Mouse (Mus musculus) spleen, embryonic (tissue): Measurements from ENCODE around the gene Klhl8.

ENCODE experiments used
- CTCF ChIA-PET: fragments of 350-600 bp; sonication (Branson Sonifier 250); formaldehyde crosslinking; loops from one replicate; lab custom pipeline; 2022; lab: Charles Lee

Klhl8 gene

GRCm38 (mm10) chr5:103848546-103848945 is 62.5 kb downstream of the Klhl8 start:
- CTCF ChIA-PET, result interaction anchor here (0.5 kb wide), 1 partner anchor 13 kb away, joined by 8 read pairs; no protein-coding TSS in a partner anchor

DNA sequence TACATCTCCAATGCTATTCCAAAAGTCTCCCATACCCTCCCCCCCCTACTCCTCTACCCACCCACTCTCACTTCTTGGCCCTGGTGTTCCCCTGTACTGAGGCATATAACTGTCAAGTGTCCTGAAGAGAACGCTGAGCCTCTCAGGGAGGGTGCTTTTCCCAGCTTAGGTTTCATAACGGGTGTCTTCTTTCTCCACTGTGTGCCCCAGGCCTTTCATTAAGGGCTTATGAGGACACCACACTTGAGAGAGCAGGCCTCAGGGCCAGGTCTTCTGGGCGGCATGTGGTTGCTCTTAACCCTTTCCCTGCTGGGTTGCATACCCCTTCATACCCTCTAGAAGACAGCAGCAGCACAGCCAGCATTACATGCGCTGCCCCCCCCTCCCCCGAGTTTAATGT is 64.5 kb downstream of the Klhl8 start:
- CTCF ChIA-PET, result interaction anchor here (0.6 kb wide), 1 partner anchor 855 kb away, joined by 4 read pairs; no protein-coding TSS in a partner anchor

- CTCF ChIA-PET, result no interaction called here
Measured at GRCm38 (mm10) chr5:103846154-103846551, 64.9 kb downstream of the Klhl8 start.

DNA sequence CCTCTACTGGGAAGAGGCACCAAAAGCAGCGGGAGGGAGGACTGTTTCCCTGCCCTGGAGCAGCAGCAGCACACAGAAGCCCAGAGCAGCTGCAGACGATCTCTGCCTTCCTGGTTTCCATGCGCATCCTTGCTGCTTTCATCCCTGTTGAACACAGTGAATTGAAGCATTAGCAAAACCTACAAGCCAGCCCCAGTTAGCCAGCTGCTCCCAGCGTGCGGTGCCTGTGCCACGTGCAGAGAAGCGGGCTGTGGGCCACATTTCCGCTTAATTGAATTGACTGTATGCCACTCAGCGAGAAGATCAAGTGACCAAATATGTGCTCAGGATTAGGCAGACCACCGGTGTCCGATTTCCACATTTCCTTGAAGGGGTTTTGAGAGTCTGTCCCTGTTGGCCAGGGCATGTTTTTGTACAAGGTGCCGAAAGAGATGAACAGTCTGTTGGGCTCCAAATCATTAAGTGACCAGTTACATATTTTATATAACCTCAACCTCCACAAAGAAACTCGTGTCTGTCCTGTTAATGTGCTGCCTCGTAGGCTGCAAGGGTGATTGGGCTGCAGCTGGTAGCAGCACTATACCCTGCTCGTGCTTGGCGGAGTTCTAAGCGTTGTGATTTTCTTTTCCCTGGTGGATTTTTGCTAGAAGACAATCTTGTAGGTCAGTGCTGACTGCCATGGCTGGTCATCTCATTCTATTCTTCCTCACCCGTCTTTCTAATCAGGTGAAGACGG is 65.5 kb downstream of the Klhl8 start:
- CTCF ChIA-PET, result interaction anchor here (0.6 kb wide), 1 partner anchor 193 kb away, joined by 3 read pairs; no protein-coding TSS in a partner anchor

- CTCF ChIA-PET, result interaction anchor here (1.0 kb wide), 1 partner anchor 138 kb away, joined by 3 read pairs; no protein-coding TSS in a partner anchor
Measured at GRCm38 (mm10) chr5:103843938-103844337, 67.1 kb downstream of the Klhl8 start.

DNA sequence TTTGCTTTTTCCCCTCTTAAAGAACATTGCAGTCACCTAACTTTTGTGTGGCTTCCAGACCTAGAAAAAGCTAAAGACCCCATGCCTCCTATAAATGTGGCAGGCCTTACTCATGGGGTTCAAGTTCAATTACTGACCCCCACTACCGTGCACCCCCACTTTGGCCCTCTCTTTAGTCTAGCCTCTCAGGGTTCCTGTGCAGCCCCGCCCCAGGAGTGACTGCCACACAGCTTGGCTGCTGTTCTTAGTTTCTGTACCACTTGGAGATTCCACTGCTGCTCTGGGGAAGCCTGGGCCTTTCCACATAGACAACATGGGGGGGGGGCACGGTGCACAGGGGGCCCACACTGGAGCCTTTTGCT is 71.8 kb downstream of the Klhl8 start:
- CTCF ChIA-PET, result interaction anchor here (0.8 kb wide), 1 partner anchor 11 kb away, joined by 4 read pairs; no protein-coding TSS in a partner anchor

DNA sequence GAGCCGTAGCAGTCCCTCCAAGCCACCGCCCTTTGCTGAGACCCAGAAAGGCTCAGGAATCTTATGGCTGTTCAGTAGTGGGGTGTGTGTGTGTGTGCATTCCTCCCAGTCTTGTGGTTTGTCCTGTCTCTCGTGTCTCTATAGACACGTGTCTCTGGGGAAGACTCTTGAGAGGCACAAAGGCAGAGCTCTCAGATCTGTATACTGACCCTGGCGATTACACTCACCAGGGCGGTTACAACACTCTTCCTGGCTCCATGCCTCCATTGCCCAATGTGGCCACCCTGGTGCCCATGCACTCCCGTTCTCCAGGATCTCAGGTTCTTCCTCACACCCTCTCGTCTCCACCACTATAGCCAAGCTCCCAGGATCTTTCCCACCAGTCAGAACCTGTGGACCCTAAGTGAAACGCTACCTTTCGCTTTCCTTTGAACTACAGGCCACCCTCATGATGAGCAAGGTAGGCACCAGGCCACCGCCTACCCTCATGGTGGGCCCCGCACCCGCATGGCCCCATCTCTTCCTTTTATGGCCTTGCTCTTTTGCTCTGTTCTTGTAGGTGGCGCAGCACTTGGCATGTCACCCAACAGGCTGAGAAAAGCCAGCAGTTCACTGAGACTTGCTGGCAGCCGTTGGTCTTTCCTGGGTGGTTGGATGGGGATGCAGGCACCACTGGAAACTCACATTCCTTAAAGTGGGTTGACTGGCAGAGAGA is 72.4 kb downstream of the Klhl8 start:
- CTCF ChIA-PET, result no interaction called here

DNA sequence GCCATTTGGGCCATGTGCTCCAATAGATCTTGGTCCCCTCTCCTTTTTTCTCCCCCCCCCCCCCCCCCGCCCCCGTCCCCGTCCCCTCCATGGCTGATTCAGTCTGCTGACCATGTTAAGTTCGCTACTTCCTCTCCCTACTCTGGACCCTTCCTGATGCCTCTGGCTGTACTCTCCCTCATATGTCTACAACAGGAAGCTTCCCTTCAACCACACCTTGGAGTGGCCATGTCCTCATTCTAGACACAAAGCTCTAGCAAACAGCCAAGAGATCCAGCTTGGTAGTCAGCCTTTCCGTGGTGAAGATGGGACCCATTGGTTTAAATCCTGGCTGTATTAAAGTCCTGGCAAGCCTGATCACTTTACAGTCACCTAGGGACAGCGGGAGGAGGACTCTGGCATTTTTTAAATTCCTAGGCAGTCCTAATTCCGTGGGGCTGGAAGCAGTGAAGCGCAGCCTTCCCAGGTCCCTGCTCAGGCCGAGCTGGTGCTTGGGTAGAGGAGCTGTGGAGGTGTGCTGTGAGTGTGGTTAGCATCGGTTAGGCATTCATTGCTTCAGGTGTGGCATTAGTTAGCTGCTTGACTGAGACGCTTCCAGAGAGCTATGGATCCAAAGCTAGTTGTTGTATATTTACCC is 74.8 kb downstream of the Klhl8 start:
- CTCF ChIA-PET, result interaction anchor here (0.7 kb wide), 1 partner anchor 13 kb away, joined by 8 read pairs; no protein-coding TSS in a partner anchor

DNA sequence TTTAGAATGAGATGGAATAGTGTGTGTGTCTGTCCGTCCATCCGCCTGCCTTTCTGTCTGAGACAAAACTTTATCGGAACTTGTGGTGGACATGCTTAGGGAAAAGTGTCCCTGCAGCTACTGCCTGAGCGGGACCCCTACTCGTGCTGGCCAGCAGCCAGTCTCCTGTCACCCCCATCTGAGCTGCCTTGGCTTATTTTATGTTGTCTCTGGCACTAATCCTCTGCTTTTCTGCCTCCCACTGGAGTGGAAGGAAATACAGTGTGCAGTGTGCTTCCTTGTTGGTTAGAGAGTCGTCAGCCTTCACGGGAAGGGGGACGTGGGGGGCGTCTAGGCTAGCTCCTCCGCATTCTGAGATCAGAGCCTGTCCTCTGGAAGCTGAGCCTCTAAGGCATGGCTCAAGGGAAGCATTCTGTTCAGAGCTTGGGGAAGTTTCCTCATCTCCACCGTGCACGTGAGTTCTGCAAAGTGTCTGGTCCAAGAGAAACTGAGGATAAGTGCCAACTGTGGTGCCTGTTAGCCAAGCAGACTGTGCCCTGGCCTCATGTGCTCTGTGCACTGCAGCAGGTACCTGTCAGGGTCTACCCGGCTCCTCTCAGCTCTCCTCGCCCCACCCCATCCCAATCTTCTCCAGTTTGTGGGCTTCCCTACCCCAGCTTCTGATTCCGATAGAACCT is 75.5 kb downstream of the Klhl8 start:
- CTCF ChIA-PET, result interaction anchor here (0.7 kb wide), 1 partner anchor 13 kb away, joined by 8 read pairs; no protein-coding TSS in a partner anchor

DNA sequence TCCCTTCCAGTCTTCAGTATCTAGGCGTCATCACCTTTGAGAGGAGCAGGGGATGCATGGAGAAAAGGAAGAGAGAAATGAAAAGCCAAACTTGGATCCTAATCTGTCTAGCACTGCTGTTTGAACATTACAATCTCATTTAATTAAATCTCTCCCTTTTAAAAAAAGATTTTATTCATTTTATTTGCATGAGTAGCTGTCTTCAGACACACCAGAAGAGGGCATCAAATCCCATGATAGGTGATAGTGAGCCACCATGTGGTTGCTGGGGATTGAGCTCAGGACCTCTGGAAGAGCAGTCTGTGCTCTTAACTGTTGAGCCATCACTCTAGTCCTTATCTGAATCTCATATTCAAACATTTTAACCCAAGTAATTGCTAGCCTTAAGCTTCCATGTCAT is 80.2 kb downstream of the Klhl8 start:
- CTCF ChIA-PET, result no interaction called here

GRCm38 (mm10) chr5:103829158-103829557 is 81.9 kb downstream of the Klhl8 start:
- CTCF ChIA-PET, result interaction anchor here (0.7 kb wide), 1 partner anchor 10 kb away, joined by 3 read pairs; no protein-coding TSS in a partner anchor

DNA sequence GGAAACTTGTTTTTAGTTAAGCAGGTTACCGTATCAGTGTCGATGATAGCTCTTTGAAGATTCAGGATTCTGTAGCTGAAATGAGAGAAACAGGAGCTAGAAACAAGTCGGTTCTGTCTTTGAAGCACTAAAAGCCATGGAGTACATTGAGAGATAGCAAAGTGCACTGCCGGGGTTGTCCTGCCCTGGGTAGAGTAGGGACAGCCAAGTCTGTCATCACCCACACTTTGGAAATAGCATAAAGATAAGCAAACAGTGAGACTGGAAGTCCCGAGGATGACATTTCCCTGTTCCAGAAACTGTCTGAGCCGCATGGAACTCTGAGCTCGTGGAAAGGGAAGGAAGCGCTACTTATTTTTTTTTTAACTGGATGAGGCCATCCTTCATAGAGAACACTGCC is 82.3 kb downstream of the Klhl8 start:
- CTCF ChIA-PET, result interaction anchor here (0.6 to 0.7 kb wide), 2 partner anchors 10 to 11 kb away, joined by 3 to 4 read pairs; no protein-coding TSS in a partner anchor

GRCm38 (mm10) chr5:103828304-103828703 is 82.8 kb downstream of the Klhl8 start:
- CTCF ChIA-PET, result interaction anchor here (0.6 kb wide), 1 partner anchor 11 kb away, joined by 4 read pairs; no protein-coding TSS in a partner anchor

DNA sequence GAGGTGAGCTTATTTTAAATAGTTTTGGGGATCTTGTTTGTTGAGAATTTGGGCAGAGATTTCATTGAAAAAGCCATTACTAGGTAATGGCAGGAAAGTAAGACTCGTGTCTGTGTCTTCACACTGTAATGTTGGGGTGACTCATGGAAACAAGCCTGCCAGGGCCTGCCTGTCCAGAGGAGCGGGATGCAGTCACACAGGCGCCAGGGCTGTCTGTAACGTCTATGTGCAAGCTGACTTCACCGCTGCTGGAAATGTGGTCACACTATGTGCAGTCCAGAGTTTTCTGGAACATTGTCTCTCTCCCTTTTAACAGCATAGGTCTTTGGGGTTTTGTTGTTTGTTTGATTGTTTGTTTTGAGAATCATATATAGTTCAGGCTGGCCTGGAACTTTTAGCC is 88.1 kb downstream of the Klhl8 start:
- CTCF ChIA-PET, result interaction anchor here (0.6 kb wide), 1 partner anchor 80 kb away, joined by 8 read pairs; no protein-coding TSS in a partner anchor

- CTCF ChIA-PET, result interaction anchor here (0.9 kb wide), 1 partner anchor 80 kb away, joined by 3 read pairs; no protein-coding TSS in a partner anchor
Measured at GRCm38 (mm10) chr5:103821500-103822298, 89.4 kb downstream of the Klhl8 start.

DNA sequence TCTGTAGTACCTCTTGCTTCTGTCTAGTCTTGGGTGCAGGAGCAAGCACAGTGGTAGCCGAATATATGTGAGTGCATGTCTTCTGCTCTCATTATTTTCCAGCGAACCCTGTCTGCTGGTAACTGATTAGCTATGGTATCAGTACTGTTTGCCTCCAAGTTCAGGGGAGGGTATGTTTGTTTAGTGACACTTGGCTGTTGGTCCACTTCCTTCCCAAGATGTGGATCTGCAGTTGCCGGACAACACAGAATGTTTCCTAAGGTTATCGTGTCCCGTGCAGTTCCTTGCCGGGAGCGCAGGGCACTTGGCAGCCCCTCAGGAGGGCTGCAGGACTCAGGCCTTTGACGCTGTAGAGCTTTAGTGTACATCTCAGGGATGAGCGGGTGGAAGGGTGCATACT is 90.0 kb downstream of the Klhl8 start:
- CTCF ChIA-PET, result no interaction called here

GRCm38 (mm10) chr5:103819674-103820073 is 91.4 kb downstream of the Klhl8 start:
- CTCF ChIA-PET, result interaction anchor here (1.0 kb wide), 1 partner anchor 53 kb away, joined by 3 read pairs; no protein-coding TSS in a partner anchor

- CTCF ChIA-PET, result interaction anchor here (0.5 to 1.6 kb wide), 5 partner anchors 11 to 138 kb away, joined by 3 to 4 read pairs (median 3); partner anchors contain the start of gene Aff1
Measured at GRCm38 (mm10) chr5:103818602-103819001, 92.5 kb downstream of the Klhl8 start.

- CTCF ChIA-PET, result interaction anchor here (0.6 to 1.6 kb wide), 5 partner anchors 27 to 137 kb away, joined by 3 to 6 read pairs (median 4); no protein-coding TSS in a partner anchor
Measured at GRCm38 (mm10) chr5:103817754-103818153, 93.3 kb downstream of the Klhl8 start.

- CTCF ChIA-PET, result interaction anchor here (0.9 kb wide), 1 partner anchor 125 kb away, joined by 3 read pairs; no protein-coding TSS in a partner anchor
Measured at GRCm38 (mm10) chr5:103816718-103817117, 94.3 kb downstream of the Klhl8 start.
